Mouse (Mus musculus) C2C12 (cell line): Measurements from ENCODE around the gene Arfgap2.

Experiments
- CTCF ChIP-seq: IDR thresholded peaks from one replicate; pipeline ENCODE4 v1.5.1; 2011; ENCODE audit not compliant: control insufficient read depth, insufficient read depth, insufficient read length
- MAX ChIP-seq: IDR thresholded peaks from one replicate; pipeline ENCODE4 v1.6.1; 2011; ENCODE audit warnings: mild to moderate bottlenecking, control low read depth
- MYOG ChIP-seq: IDR thresholded peaks from one replicate; pipeline ENCODE4 v1.6.1; 2011; ENCODE audit not compliant: control insufficient read depth, insufficient read length; ENCODE audit errors: extremely low read depth
- USF1 ChIP-seq: IDR thresholded peaks from one replicate; pipeline ENCODE4 v1.6.1; 2011; ENCODE audit warnings: low read depth, mild to moderate bottlenecking, control low read depth, moderate library complexity

DNA sequence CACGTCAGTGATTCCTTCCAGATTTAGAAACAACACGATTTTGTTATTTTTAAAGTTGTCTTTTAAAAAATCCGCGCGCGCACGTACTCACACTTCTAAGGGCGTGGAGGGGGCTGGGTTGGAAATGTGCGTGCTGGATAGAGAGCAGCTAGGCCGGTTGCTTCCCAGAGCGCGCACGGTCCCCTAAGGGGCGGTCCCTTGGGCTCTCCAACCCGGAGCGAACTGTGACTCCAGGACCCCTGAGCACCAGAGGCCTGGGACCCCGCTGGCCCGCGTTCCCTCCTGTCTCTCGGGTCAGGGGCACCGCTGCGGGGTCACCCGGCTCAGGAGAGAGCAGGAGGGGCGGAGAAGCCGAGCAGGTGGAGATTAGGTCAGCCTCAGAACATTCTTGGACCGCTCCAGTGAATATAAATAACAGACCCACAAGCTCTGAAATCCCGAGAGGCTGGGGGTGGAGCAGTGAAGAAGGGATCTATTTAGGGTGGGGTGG lies 9.1 kb upstream of the Arfgap2 start, which contains the start of gene Pacsin3:
- no peak for TF ChIP-seq CTCF
- no peak for TF ChIP-seq USF1
- TF ChIP-seq MAX: no peak
- no peak for TF ChIP-seq MYOG
